Mouse (Mus musculus): Measurements from ENCODE around the gene Bdkrb2. TPM values are rescaled to one million over a fixed set of nuclear protein-coding genes. Genes with fewer than 3 reads are reported as not detected.

Bdkrb2 gene
- polyA plus RNA-seq, 1 experiment from 2014 or later, result 3.5 TPM

- H3K36me3 ChIP-seq, result no peaks in the 10 kb centered on the region
- no peak for ATAC-seq (ENCODE audit: insufficient read depth, low FRiP score, low read depth)
- WGBS, result 63% methylated on average over 13 of the region's 13 CpGs
- no peaks in the 10 kb centered on the region for H3K9me3 ChIP-seq
- no peak overlapping the region for H3K9ac ChIP-seq
- H3K27me3 ChIP-seq (replicated peaks), result no peaks in the 10 kb centered on the region
- H3K27ac ChIP-seq, result 0 out of 2 replicates have a peak overlapping the region, but pooled peaks have one; percentile 7
- no peak overlapping the region for H3K4me3 ChIP-seq (replicated peaks)
- no peaks in the 10 kb centered on the region for H3K4me1 ChIP-seq
- no peak overlapping the region for H3K4me2 ChIP-seq
Observed at GRCm38 (mm10) chr12:105535968-105536760, 26.9 kb upstream of the Bdkrb2 start.

- H3K9me3 ChIP-seq, result no peaks in the 10 kb centered on the region
- no peak overlapping the region for H3K27ac ChIP-seq
- no peaks in the 10 kb centered on the region for H3K27me3 ChIP-seq (replicated peaks)
- H3K4me1 ChIP-seq, result no peaks in the 10 kb centered on the region
- no peak overlapping the region for H3K4me2 ChIP-seq
- 48% methylated on average over 5 of the region's 5 CpGs for WGBS
- ATAC-seq (ENCODE audit: insufficient read depth, low FRiP score, low read depth), result peak; percentile 15; the same call in 1 of the 2 replicates
- H3K4me3 ChIP-seq (replicated peaks), result no peak overlapping the region
- no peak overlapping the region for H3K9ac ChIP-seq
- H3K36me3 ChIP-seq, result no peaks in the 10 kb centered on the region
Observed at GRCm38 (mm10) chr12:105537162-105537561, 25.9 kb upstream of the Bdkrb2 start.

- H3K9me3 ChIP-seq, result no peaks in the 10 kb centered on the region
- H3K4me2 ChIP-seq, result no peak overlapping the region
- no peaks in the 10 kb centered on the region for H3K4me1 ChIP-seq
- H3K27ac ChIP-seq, result no peak overlapping the region
- H3K27me3 ChIP-seq (replicated peaks), result no peaks in the 10 kb centered on the region
- H3K4me3 ChIP-seq (replicated peaks), result no peak overlapping the region
- WGBS, result 83% methylated on average over 10 of the region's 10 CpGs
- no peaks in the 10 kb centered on the region for H3K36me3 ChIP-seq
- ATAC-seq (ENCODE audit: insufficient read depth, low FRiP score, low read depth), result no peak
- no peak overlapping the region for H3K9ac ChIP-seq
Observed at GRCm38 (mm10) chr12:105539649-105540048, 23.4 kb upstream of the Bdkrb2 start.

GRCm38 (mm10) chr12:105541590-105542402 lies 21.2 kb upstream of the Bdkrb2 start:
- no peak overlapping the region for H3K27ac ChIP-seq
- no peak overlapping the region for H3K9ac ChIP-seq
- ATAC-seq (ENCODE audit: insufficient read depth, low FRiP score, low read depth), result no peak
- H3K36me3 ChIP-seq, result no peaks in the 10 kb centered on the region
- 66% methylated on average over 12 of the region's 12 CpGs for WGBS
- no peak overlapping the region for H3K4me2 ChIP-seq
- no peaks in the 10 kb centered on the region for H3K9me3 ChIP-seq
- no peaks in the 10 kb centered on the region for H3K27me3 ChIP-seq (replicated peaks)
- H3K4me1 ChIP-seq, result peaks cover 12% of the 10 kb centered on the region; the same call in 1 of the 2 replicates
- H3K4me3 ChIP-seq (replicated peaks), result no peak overlapping the region

- Histone ChIP-seq H3K4me2 (no peak overlapping the region), H3K4me3 (replicated peaks) (no peak overlapping the region), H3K27me3 (replicated peaks) (no peaks in the 10 kb centered on the region), H3K9me3 (no peaks in the 10 kb centered on the region), H3K27ac (no peak overlapping the region), H3K4me1 (peaks cover 17% of the 10 kb centered on the region; the same call in 1 of the 2 replicates), H3K36me3 (no peaks in the 10 kb centered on the region), H3K9ac (no peak overlapping the region)
- ATAC-seq (ENCODE audit: insufficient read depth, low FRiP score, low read depth), result no peak
- 76% methylated on average over 3 of the region's 3 CpGs for WGBS
Observed at GRCm38 (mm10) chr12:105542513-105542912, 20.5 kb upstream of the Bdkrb2 start.

GRCm38 (mm10) chr12:105543176-105543575 lies 19.9 kb upstream of the Bdkrb2 start:
- no peaks in the 10 kb centered on the region for H3K27me3 ChIP-seq (replicated peaks)
- H3K27ac ChIP-seq, result no peak overlapping the region
- H3K4me1 ChIP-seq, result peaks cover 17% of the 10 kb centered on the region; the same call in 1 of the 2 replicates
- no peak for ATAC-seq (ENCODE audit: insufficient read depth, low FRiP score, low read depth)
- no peak overlapping the region for H3K4me2 ChIP-seq
- WGBS, result 69% methylated on average over 8 of the region's 8 CpGs
- H3K9me3 ChIP-seq, result no peaks in the 10 kb centered on the region
- H3K36me3 ChIP-seq, result no peaks in the 10 kb centered on the region
- no peak overlapping the region for H3K4me3 ChIP-seq (replicated peaks)
- H3K9ac ChIP-seq, result no peak overlapping the region

GRCm38 (mm10) chr12:105543751-105544150 lies 19.3 kb upstream of the Bdkrb2 start:
- Histone ChIP-seq H3K36me3 (no peaks in the 10 kb centered on the region), H3K27ac (no peak overlapping the region), H3K9me3 (no peaks in the 10 kb centered on the region), H3K9ac (no peak overlapping the region), H3K4me1 (peaks cover 17% of the 10 kb centered on the region; the same call in 1 of the 2 replicates), H3K27me3 (replicated peaks) (no peaks in the 10 kb centered on the region), H3K4me2 (no peak overlapping the region), H3K4me3 (replicated peaks) (no peak overlapping the region)
- WGBS, result 57% methylated on average over 6 of the region's 6 CpGs
- ATAC-seq (ENCODE audit: insufficient read depth, low FRiP score, low read depth), result no peak

- H3K27me3 ChIP-seq (replicated peaks), result no peaks in the 10 kb centered on the region
- 79% methylated on average over 7 of the region's 7 CpGs for WGBS
- peaks cover 17% of the 10 kb centered on the region; the same call in 1 of the 2 replicates for H3K4me1 ChIP-seq
- no peak for ATAC-seq (ENCODE audit: insufficient read depth, low FRiP score, low read depth)
- no peak overlapping the region for H3K4me2 ChIP-seq
- H3K9ac ChIP-seq, result no peak overlapping the region
- no peaks in the 10 kb centered on the region for H3K9me3 ChIP-seq
- H3K36me3 ChIP-seq, result no peaks in the 10 kb centered on the region
- H3K4me3 ChIP-seq (replicated peaks), result no peak overlapping the region
- H3K27ac ChIP-seq, result no peak overlapping the region
Observed at GRCm38 (mm10) chr12:105544872-105545271, 18.2 kb upstream of the Bdkrb2 start.

- Histone ChIP-seq H3K36me3 (no peaks in the 10 kb centered on the region), H3K4me3 (replicated peaks) (no peak overlapping the region), H3K27ac (no peak overlapping the region), H3K27me3 (replicated peaks) (no peaks in the 10 kb centered on the region), H3K9ac (no peak overlapping the region), H3K9me3 (no peaks in the 10 kb centered on the region), H3K4me1 (peaks cover 17% of the 10 kb centered on the region; the same call in 1 of the 2 replicates), H3K4me2 (no peak overlapping the region)
- WGBS, result 26% methylated on average over 17 of the region's 17 CpGs
- no peak for ATAC-seq (ENCODE audit: insufficient read depth, low FRiP score, low read depth)
Observed at GRCm38 (mm10) chr12:105545696-105546435, 17.2 kb upstream of the Bdkrb2 start.

- Histone ChIP-seq H3K27ac (no peak overlapping the region), H3K36me3 (no peaks in the 10 kb centered on the region), H3K9ac (no peak overlapping the region), H3K4me3 (replicated peaks) (no peak overlapping the region), H3K9me3 (no peaks in the 10 kb centered on the region), H3K4me1 (peaks cover 17% of the 10 kb centered on the region; the same call in 1 of the 2 replicates), H3K27me3 (replicated peaks) (no peaks in the 10 kb centered on the region), H3K4me2 (no peak overlapping the region)
- no peak for ATAC-seq (ENCODE audit: insufficient read depth, low FRiP score, low read depth)
- 39% methylated on average over 6 of the region's 6 CpGs for WGBS
Observed at GRCm38 (mm10) chr12:105546538-105546937, 16.5 kb upstream of the Bdkrb2 start.

- ATAC-seq (ENCODE audit: insufficient read depth, low FRiP score, low read depth), result no peak
- H3K4me1 ChIP-seq, result peaks cover 17% of the 10 kb centered on the region; the same call in 1 of the 2 replicates
- no peak overlapping the region for H3K4me3 ChIP-seq (replicated peaks)
- H3K27me3 ChIP-seq (replicated peaks), result no peaks in the 10 kb centered on the region
- H3K9me3 ChIP-seq, result no peaks in the 10 kb centered on the region
- H3K36me3 ChIP-seq, result no peaks in the 10 kb centered on the region
- no peak overlapping the region for H3K4me2 ChIP-seq
- 58% methylated on average over 2 of the region's 2 CpGs for WGBS
- no peak overlapping the region for H3K27ac ChIP-seq
- no peak overlapping the region for H3K9ac ChIP-seq
Observed at GRCm38 (mm10) chr12:105547151-105547550, 15.9 kb upstream of the Bdkrb2 start.

Measured in stomach, embryonic 15.5 days (tissue).